Mouse (Mus musculus) lung, adult 2 months (tissue): ENCODE measurements around the gene Madd.

ENCODE experiments used
- CTCF ChIP-seq: fragments of 200-500 bp; IDR thresholded peaks from 2 replicates; pipeline ENCODE4 v1.5.1; 2011; ENCODE audit warnings: mild to moderate bottlenecking, low read length, control low read depth; ENCODE audit not compliant: insufficient read depth
- POLR2A ChIP-seq: fragments of 200-500 bp; IDR thresholded peaks from 2 replicates; pipeline ENCODE4 v1.6.1; 2011; ENCODE audit warnings: low read depth, mild to moderate bottlenecking, control low read depth, low read length, borderline replicate concordance; ENCODE audit errors: extremely low read depth

DNA sequence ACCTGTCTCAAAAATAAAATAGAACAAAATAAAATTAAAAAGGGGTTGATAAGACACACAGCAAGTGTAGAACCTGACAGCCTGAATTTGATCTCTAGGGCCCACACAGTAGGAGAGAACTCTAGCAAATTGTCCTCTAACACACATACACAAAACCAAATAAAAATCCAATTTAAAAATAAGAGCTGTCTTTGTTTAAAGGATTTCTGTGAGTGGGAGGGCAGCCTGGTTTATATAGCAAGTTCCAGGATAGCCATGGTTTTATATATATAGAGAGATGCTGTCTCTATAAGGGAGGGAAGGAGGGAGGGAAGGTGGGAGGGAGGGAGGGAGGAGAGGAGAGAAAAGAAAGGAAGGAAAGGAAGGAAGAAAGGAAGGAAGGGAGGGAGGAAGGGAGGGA, 35.5 kb downstream of the Madd start:
- TF ChIP-seq CTCF (no peak), POLR2A (no peak)
